Mouse (Mus musculus): Measurements from ENCODE around the gene Elovl6. TPM values are rescaled to one million over a fixed set of nuclear protein-coding genes. Genes with fewer than 3 reads are reported as not detected.

Elovl6 gene
- polyA plus RNA-seq, 1 experiment from 2014 or later: 40.5 TPM

DNA sequence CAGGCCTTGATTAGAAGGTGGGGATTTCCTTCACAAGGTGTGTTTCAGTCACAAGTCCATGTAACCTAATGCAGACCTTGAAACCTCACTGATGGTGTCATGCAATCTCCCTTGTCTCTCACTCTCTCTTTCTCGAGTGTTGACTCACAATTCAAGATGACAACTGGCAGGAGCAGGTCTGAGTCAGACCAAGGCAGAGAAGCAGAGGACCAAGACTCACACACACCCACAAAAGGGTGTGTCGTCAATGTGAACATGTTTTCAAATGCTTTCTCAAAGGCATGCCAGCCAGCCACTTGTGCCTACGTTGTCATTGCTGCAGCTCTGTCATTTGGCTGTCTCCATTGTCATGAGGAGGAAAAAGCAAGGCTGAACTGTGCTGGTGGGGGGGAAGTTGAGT lies 56.6 kb downstream of the Elovl6 start:
- peaks cover 19% of the 10 kb centered on the region; the same call in 1 of the 2 replicates for H3K4me1 ChIP-seq (ENCODE audit: insufficient read depth, low read length)
- 0 out of 2 replicates have a peak, but pooled peaks cover 6% of the 10 kb centered on the region for H3K36me3 ChIP-seq (ENCODE audit: insufficient read depth, low read length)
- no peak overlapping the region for H3K9ac ChIP-seq (replicated peaks; ENCODE audit: low read length)
- H3K9me3 ChIP-seq (ENCODE audit: low read length): no peaks in the 10 kb centered on the region
- no peak overlapping the region for H3K27ac ChIP-seq (ENCODE audit: low read length)
- 79% methylated on average over 3 of the region's 3 CpGs for WGBS
- H3K4me3 ChIP-seq (ENCODE audit: low read length): no peak overlapping the region
- ATAC-seq (ENCODE audit: low FRiP score, low TSS enrichment): no peak
- no peak overlapping the region for H3K4me2 ChIP-seq (replicated peaks; ENCODE audit: low read depth, low read length)
- no peaks in the 10 kb centered on the region for H3K27me3 ChIP-seq (ENCODE audit: insufficient read depth, low read length)

DNA sequence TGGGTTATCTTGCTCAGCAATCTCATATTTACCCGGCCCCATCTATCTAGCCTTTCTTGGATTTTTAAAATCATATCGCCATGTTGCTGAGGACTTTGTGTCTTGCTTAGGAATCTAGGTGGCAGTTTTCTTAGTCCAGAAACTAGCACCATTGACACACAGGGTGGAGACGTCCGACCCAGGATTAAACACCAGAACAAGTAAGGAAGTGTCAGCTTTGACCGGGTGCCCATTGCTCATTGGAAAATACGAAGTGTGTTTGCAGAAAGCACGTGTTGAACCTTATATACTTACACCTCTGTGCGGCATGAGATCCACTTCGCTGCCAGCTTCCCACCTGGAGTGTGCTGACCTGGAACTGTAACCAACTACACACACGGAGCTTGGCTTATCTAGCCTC lies 57.5 kb downstream of the Elovl6 start:
- no peaks in the 10 kb centered on the region for H3K27me3 ChIP-seq (ENCODE audit: insufficient read depth, low read length)
- 86% methylated on average over 10 of the region's 10 CpGs for WGBS
- ATAC-seq (ENCODE audit: low FRiP score, low TSS enrichment): no peak
- H3K9ac ChIP-seq (replicated peaks; ENCODE audit: low read length): no peak overlapping the region
- H3K4me2 ChIP-seq (replicated peaks; ENCODE audit: low read depth, low read length): no peak overlapping the region
- H3K4me1 ChIP-seq (ENCODE audit: insufficient read depth, low read length): peaks cover 19% of the 10 kb centered on the region; the same call in 1 of the 2 replicates
- 0 out of 2 replicates have a peak, but pooled peaks cover 6% of the 10 kb centered on the region for H3K36me3 ChIP-seq (ENCODE audit: insufficient read depth, low read length)
- no peak overlapping the region for H3K4me3 ChIP-seq (ENCODE audit: low read length)
- no peak overlapping the region for H3K27ac ChIP-seq (ENCODE audit: low read length)
- H3K9me3 ChIP-seq (ENCODE audit: low read length): no peaks in the 10 kb centered on the region

DNA sequence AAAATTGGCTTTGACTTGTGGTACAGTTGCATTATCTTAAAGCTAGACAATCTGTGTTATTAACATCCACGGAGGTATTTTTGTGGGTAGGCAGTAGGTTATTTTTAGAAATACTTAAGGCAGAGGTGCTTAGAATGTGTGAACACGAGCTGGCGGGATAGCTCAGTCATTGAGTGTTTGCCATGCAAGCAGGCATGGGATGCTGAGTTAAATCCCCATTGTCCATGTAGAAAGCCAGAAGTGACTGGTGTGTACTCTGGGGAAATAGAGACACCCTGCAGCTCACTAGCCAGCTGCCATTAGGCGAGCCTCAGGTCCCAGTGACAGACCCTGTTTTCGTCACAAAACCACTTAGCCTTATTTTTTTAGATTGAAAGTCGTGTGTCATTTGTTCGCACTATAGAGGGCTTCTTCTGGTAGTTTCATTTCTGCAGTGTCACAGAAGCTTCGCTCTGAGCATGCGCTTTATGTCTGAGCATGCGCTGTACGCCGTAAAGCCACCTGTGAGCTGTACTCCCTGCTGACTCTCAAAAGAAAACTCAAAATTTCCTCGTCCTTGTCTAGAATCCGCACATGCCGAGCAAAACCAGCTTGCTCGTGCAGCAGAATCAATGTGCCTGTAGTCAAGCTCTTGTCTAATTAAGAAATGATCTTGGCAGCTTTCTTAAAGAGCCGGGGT lies 58.5 kb downstream of the Elovl6 start:
- Histone ChIP-seq H3K9me3 (ENCODE audit: low read length) (no peaks in the 10 kb centered on the region), H3K27me3 (ENCODE audit: insufficient read depth, low read length) (no peaks in the 10 kb centered on the region), H3K27ac (ENCODE audit: low read length) (no peak overlapping the region), H3K36me3 (ENCODE audit: insufficient read depth, low read length) (0 out of 2 replicates have a peak, but pooled peaks cover 6% of the 10 kb centered on the region), H3K4me2 (replicated peaks; ENCODE audit: low read depth, low read length) (no peak overlapping the region), H3K9ac (replicated peaks; ENCODE audit: low read length) (no peak overlapping the region), H3K4me3 (ENCODE audit: low read length) (no peak overlapping the region), H3K4me1 (ENCODE audit: insufficient read depth, low read length) (peaks cover 19% of the 10 kb centered on the region; the same call in 1 of the 2 replicates)
- WGBS: 79% methylated on average over 17 of the region's 17 CpGs
- no peak for ATAC-seq (ENCODE audit: low FRiP score, low TSS enrichment)

DNA sequence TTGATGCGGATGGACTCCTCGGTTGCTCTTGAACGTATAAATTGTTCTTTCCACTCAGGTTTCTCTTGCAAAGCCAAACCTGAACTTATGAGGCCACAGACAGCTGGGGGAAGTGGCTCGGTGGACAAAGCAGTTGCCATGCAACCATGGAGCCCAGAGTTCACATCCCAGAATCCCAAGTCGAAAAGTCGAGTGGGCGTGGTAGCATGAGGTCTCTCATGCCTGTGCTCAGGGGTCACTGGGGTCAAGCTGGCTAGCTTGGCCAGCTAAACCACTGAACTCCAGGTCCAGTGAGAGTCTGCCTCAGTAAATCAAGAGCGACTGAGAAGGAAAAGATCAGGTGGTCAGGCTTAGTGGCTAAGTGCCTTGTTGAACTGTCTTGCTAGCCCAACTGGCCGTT lies 59.1 kb downstream of the Elovl6 start:
- WGBS: 61% methylated on average over 9 of the region's 9 CpGs
- Histone ChIP-seq H3K4me3 (ENCODE audit: low read length) (no peak overlapping the region), H3K4me2 (replicated peaks; ENCODE audit: low read depth, low read length) (no peak overlapping the region), H3K9me3 (ENCODE audit: low read length) (no peaks in the 10 kb centered on the region), H3K27ac (ENCODE audit: low read length) (no peak overlapping the region), H3K9ac (replicated peaks; ENCODE audit: low read length) (no peak overlapping the region), H3K36me3 (ENCODE audit: insufficient read depth, low read length) (0 out of 2 replicates have a peak, but pooled peaks cover 6% of the 10 kb centered on the region), H3K27me3 (ENCODE audit: insufficient read depth, low read length) (no peaks in the 10 kb centered on the region), H3K4me1 (ENCODE audit: insufficient read depth, low read length) (peaks cover 19% of the 10 kb centered on the region; the same call in 1 of the 2 replicates)
- ATAC-seq (ENCODE audit: low FRiP score, low TSS enrichment): no peak

DNA sequence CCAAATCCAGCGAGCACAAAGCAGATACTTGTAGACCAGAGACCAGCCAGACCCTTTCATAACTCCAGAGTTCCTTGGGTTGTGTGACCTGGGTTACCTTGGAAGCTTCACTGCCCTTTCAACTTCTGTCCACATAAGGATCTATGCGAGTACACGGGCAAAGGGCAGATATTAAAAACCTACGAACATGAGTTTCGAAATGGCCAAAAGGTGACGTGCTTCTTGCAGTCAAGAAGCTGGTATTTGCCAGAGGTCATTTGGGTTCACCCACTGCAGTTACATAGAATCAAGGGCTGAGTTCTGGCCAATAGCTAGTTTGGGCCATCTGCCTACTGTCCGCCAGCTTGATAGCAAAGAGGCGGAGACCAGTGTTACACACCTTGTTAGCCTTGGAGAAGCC lies 59.6 kb downstream of the Elovl6 start:
- no peaks in the 10 kb centered on the region for H3K27me3 ChIP-seq (ENCODE audit: insufficient read depth, low read length)
- no peak overlapping the region for H3K4me2 ChIP-seq (replicated peaks; ENCODE audit: low read depth, low read length)
- ATAC-seq (ENCODE audit: low FRiP score, low TSS enrichment): no peak
- H3K4me3 ChIP-seq (ENCODE audit: low read length): no peak overlapping the region
- H3K4me1 ChIP-seq (ENCODE audit: insufficient read depth, low read length): peaks cover 15% of the 10 kb centered on the region; the same call in 1 of the 2 replicates
- 89% methylated on average over 8 of the region's 8 CpGs for WGBS
- no peaks in the 10 kb centered on the region for H3K9me3 ChIP-seq (ENCODE audit: low read length)
- H3K36me3 ChIP-seq (ENCODE audit: insufficient read depth, low read length): 0 out of 2 replicates have a peak, but pooled peaks cover 5% of the 10 kb centered on the region
- no peak overlapping the region for H3K27ac ChIP-seq (ENCODE audit: low read length)
- H3K9ac ChIP-seq (replicated peaks; ENCODE audit: low read length): no peak overlapping the region

DNA sequence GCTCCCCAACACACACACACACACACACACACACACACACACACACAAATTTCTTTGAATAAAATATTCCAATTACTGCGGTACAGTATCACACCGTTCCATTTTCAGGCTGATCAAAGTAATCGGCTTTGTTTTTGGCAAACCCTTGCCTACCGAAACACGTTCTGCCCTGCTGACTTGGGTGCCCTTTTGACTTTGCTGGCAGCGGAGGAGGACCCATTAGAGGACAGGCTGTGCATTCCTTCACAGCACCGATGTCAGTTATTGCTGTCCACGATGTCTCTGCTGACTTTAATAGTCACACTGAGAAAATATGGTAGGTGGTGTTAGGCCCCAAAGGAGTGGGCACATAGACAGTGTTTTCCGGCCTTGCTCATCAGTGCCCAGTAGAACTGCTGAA lies 60.8 kb downstream of the Elovl6 start:
- Histone ChIP-seq H3K4me3 (ENCODE audit: low read length) (no peak overlapping the region), H3K36me3 (ENCODE audit: insufficient read depth, low read length) (0 out of 2 replicates have a peak, but pooled peaks cover 4% of the 10 kb centered on the region), H3K9ac (replicated peaks; ENCODE audit: low read length) (no peak overlapping the region), H3K4me2 (replicated peaks; ENCODE audit: low read depth, low read length) (no peak overlapping the region), H3K27ac (ENCODE audit: low read length) (no peak overlapping the region), H3K27me3 (ENCODE audit: insufficient read depth, low read length) (no peaks in the 10 kb centered on the region), H3K4me1 (ENCODE audit: insufficient read depth, low read length) (peaks cover 15% of the 10 kb centered on the region; the same call in 1 of the 2 replicates), H3K9me3 (ENCODE audit: low read length) (no peaks in the 10 kb centered on the region)
- WGBS: 67% methylated on average over 9 of the region's 9 CpGs
- no peak for ATAC-seq (ENCODE audit: low FRiP score, low TSS enrichment)

DNA sequence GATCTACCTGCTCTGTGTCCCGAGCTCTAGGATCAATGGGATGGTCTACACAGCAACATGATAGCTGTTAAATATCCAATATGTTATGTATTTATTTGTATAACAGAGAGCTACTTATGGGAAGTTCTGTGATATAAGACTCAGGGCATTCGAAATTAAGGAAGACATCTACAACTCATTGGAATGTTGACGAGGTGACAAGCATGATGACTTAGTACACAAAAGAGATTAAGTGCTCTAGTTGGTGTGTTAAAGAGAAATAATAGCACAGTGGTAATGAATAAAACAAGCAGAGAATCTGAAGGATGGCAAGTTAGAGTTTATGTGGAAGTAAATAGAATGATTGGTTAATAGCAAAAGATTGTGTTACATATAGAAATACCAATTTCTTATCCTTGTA lies 61.6 kb downstream of the Elovl6 start:
- 86% methylated on average over 3 of the region's 3 CpGs for WGBS
- Histone ChIP-seq H3K4me1 (ENCODE audit: insufficient read depth, low read length) (peaks cover 15% of the 10 kb centered on the region; the same call in 1 of the 2 replicates), H3K9ac (replicated peaks; ENCODE audit: low read length) (no peak overlapping the region), H3K27me3 (ENCODE audit: insufficient read depth, low read length) (no peaks in the 10 kb centered on the region), H3K36me3 (ENCODE audit: insufficient read depth, low read length) (0 out of 2 replicates have a peak, but pooled peaks cover 4% of the 10 kb centered on the region), H3K4me2 (replicated peaks; ENCODE audit: low read depth, low read length) (no peak overlapping the region), H3K27ac (ENCODE audit: low read length) (no peak overlapping the region), H3K9me3 (ENCODE audit: low read length) (no peaks in the 10 kb centered on the region), H3K4me3 (ENCODE audit: low read length) (no peak overlapping the region)
- ATAC-seq (ENCODE audit: low FRiP score, low TSS enrichment): no peak

DNA sequence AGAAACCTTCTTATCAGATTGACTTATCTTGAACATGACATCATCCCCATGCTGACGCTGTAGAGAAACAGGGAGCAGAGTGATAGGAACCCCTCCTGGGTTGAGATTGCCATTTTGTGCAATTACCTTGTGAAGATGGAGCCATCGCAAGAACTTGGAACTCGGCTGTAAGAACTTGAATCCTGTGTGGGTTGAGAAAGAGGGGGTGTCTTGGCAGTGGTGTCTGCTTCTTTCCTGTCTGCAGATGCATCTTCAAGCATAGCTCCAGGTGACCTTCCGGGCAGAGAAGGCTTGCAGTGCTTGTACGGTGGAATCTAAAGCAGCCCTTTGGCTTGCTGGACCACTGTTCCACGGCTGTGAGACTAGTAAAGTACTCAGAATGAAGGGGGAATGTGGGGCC lies 63.9 kb downstream of the Elovl6 start:
- no peak for ATAC-seq (ENCODE audit: low FRiP score, low TSS enrichment)

DNA sequence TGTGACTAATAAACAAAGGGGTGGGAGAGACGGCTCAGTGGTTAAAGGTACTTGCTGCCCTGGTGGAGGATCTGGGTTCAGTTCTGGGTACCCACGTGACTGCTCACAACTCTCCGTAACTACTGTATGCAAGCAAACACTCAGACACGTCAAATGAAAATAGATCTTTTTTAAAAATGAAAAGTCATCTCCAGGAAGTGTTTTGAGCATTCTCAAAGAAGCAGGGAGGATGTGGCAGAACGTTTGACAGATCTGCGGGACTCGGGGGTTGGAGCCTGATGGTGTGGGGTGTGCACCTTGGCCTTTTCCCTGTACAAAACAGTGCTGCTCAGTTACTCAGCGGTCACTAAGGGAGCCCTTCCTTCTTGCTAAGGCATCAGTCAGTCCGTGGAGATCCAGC lies 70.1 kb downstream of the Elovl6 start:
- no peaks in the 10 kb centered on the region for H3K27me3 ChIP-seq (ENCODE audit: insufficient read depth, low read length)
- no peak overlapping the region for H3K4me3 ChIP-seq (ENCODE audit: low read length)
- H3K9me3 ChIP-seq (ENCODE audit: low read length): no peaks in the 10 kb centered on the region
- no peaks in the 10 kb centered on the region for H3K4me1 ChIP-seq (ENCODE audit: insufficient read depth, low read length)
- H3K27ac ChIP-seq (ENCODE audit: low read length): no peak overlapping the region
- no peak overlapping the region for H3K4me2 ChIP-seq (replicated peaks; ENCODE audit: low read depth, low read length)
- no peak overlapping the region for H3K9ac ChIP-seq (replicated peaks; ENCODE audit: low read length)
- no peak for ATAC-seq (ENCODE audit: low FRiP score, low TSS enrichment)
- 81% methylated on average over 9 of the region's 9 CpGs for WGBS
- H3K36me3 ChIP-seq (ENCODE audit: insufficient read depth, low read length): no peaks in the 10 kb centered on the region

More for the DNA sequence above, 63.9 kb downstream of the Elovl6 start:
- Histone ChIP-seq H3K9me3 (ENCODE audit: low read length) (no peaks in the 10 kb centered on the region), H3K9ac (replicated peaks; ENCODE audit: low read length) (no peak overlapping the region), H3K4me1 (ENCODE audit: insufficient read depth, low read length) (peaks cover 13% of the 10 kb centered on the region; the same call in 1 of the 2 replicates), H3K36me3 (ENCODE audit: insufficient read depth, low read length) (no peaks in the 10 kb centered on the region), H3K27me3 (ENCODE audit: insufficient read depth, low read length) (no peaks in the 10 kb centered on the region), H3K27ac (ENCODE audit: low read length) (no peak overlapping the region), H3K4me3 (ENCODE audit: low read length) (no peak overlapping the region), H3K4me2 (replicated peaks; ENCODE audit: low read depth, low read length) (no peak overlapping the region)
- WGBS: 91% methylated on average over 6 of the region's 6 CpGs

DNA sequence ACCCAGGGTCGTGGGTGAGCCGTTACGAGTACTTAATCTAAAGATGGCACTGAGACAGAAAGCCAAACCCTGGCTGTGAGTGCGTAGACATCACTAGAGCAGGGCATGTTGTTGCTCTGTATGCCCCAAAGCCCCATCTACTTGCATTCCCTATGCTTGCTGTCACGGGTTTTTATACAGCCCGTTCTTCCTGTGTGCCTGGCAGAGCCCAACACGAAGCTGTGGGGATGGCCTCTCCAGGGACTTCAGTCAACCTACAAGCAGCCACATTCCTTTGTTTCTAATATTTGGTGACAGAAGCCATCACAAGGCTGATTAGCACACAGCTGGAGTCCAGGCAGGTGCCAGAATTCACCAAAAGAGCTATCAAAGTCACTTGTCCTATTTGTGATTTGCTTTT lies 73.3 kb downstream of the Elovl6 start:
- H3K4me3 ChIP-seq (ENCODE audit: low read length): no peak overlapping the region
- ATAC-seq (ENCODE audit: low FRiP score, low TSS enrichment): no peak
- H3K9ac ChIP-seq (replicated peaks; ENCODE audit: low read length): no peak overlapping the region
- 0 out of 2 replicates have a peak, but pooled peaks cover 12% of the 10 kb centered on the region for H3K36me3 ChIP-seq (ENCODE audit: insufficient read depth, low read length)
- no peaks in the 10 kb centered on the region for H3K4me1 ChIP-seq (ENCODE audit: insufficient read depth, low read length)
- no peaks in the 10 kb centered on the region for H3K9me3 ChIP-seq (ENCODE audit: low read length)
- no peaks in the 10 kb centered on the region for H3K27me3 ChIP-seq (ENCODE audit: insufficient read depth, low read length)
- H3K27ac ChIP-seq (ENCODE audit: low read length): no peak overlapping the region
- WGBS: 66% methylated on average over 7 of the region's 7 CpGs
- no peak overlapping the region for H3K4me2 ChIP-seq (replicated peaks; ENCODE audit: low read depth, low read length)
